Mouse (Mus musculus) urinary bladder, postnatal 14 days (tissue): ENCODE measurements around the gene Vwa1.

Experiments used
- DNase-seq: peaks from one replicate; pipeline ENCODE4 v3.0.0; 2021; ENCODE audit warnings: low spot score

The Vwa1 gene

DNA sequence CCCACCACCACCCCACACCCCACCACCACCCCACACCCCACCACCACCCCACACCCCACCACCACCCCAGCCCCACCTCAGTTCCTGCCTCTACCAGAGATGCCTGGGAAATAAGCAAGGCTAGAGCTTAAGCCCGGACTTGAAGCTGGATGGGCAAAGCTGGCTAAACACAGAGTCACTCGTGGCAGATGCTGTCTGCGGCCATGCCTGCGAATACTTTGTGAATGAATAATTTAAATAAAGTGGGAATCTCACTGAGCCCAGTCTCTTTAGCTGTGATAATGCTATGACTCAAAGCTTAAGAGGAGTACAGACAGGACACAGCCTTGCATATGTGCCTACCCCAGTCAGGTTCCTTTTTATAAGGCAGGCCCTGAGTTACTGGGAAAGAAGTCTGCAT lies 5.0 kb upstream of the Vwa1 start:
- DNase-seq, result no peak

DNA sequence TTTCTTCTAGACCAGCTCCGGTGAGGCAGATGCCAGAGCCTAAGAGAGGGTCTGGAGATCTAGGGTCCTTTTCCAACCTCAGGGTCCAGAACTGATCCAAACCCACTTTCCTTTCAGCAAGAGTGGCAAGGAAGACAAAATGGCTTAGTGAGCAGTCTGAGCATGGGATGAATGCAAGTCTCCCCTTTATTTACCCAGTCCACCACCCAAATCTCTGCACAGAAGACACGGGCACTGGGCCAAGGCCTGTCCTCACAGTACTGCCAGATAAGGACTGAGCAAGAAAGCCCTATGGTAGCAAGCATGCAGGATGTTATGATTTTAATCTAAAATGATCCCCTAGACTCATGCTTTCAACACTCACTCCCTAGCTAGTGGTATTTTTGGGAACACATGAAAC lies 3.3 kb upstream of the Vwa1 start:
- DNase-seq, result peak; percentile 40

DNA sequence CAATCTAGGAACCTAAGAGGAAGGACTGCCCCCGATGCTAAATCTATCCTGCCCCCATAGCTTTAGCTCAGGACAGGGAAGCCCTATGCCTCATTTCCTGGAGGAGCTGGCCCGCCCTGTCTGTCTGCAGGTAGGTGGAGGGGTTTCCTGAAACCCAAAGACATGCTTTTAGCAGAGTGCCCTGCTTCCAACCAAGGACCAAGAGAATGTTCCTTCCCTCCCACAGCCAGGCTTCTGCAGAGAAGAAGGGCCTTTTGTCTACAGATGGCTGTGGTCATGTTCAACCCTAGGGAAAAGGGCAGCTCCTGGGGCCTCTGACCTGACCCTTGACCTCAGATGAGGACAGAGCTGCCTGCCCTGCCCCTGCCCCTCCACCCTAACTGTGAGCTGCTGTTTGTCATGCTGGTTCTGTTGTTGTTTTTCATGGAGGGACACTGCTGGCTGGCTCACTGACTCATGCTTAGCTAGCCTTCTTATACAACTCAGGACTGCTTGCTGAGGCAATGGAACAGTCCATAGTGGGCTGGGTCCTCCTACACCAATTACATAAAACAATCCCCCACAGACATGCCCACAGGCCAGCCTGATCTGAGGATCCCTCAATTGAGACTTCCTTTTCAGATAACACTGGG lies 2.3 kb upstream of the Vwa1 start:
- DNase-seq, result no peak

DNA sequence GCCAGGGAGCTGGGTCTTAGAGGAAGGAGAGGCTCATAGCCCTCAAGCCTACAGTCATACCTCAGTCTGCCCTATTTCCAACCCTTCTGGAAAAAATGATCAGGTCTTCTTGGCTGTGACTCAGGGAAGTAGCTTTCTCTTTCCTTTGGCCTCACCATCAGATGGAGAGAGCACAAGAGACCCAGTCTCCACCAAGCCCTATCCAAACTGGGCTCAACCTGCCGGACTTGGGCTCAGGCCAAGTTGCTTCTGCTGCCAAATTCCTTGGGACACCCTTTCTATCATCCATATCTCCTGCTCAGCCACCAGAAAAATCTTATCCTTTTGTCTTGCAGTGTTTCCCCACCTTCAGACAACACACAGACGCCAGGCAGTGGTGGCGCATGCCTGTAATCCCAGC lies 1.4 kb upstream of the Vwa1 start:
- peak; percentile 66 for DNase-seq

DNA sequence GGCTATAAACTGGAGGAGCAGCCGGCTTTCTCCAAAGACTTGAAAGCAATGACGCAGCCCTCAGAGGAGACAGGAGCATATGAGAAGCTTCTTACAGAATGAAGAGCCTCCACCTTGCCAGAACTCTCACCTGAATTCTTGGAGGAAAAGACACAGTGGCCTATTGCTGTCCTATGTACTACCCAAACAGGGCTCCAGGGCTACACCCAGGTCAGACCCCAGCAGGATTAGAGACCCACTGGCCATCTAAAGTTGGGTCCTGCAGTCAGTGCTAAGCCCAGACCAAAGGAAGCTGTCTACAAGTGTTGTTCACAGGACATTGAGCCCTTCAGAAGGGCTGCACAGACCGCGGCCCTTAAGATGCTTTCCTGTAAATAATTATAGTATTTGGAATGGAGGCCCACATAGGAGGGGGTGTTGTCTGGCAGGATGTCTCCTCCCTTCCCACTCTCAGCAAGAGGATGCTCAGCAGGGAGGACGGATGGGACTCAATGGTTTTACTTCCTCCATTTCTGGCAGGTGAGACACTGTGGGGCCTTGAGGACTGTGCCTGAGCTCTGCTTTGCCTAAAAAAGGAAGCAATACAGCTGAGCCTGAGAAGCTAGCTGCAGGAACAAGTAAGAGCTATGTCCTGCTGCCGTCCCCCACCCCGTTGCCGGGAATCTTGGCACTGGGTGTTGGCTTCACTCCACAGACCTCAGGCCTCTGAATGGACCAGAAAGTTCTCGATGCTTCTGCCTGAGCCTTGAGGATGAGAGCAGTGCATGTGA lies 658 bp upstream of the Vwa1 start:
- peak; percentile 69 for DNase-seq

DNA sequence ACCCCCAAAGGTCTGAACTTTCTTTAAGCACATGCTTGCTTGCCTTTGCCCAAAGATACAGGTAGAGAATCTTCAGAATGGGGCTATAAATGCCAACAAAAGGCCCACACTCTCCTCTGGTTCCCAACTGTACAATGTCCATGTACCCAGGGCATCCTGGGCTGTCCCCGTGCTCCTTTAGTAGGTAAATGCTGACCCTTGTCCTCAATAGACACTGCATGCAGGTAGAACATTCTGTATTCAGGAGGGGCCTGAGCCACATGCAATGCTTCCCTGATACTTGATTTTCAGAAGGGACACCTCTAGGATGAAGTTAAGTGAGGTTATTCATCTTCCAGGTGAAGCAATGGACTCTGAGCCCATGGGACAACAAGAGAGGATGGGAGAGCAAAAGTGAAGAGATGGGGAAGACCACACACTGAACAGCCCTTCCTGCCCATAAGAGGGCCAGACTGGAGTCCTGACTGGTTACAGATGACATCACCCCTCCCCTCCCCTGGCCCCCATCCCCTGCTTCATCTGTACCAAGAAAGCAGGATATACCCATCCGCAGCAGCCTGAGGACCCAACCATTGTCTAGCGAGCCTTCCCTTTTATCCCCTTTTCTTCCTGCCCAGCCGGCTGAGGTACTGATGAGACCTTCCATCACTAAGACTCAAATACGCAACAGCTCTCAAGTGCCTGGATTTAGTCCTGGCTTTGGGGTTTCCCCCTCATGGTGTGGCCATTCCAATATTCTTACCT lies 991 bp downstream of the Vwa1 start:
- no peak for DNase-seq

DNA sequence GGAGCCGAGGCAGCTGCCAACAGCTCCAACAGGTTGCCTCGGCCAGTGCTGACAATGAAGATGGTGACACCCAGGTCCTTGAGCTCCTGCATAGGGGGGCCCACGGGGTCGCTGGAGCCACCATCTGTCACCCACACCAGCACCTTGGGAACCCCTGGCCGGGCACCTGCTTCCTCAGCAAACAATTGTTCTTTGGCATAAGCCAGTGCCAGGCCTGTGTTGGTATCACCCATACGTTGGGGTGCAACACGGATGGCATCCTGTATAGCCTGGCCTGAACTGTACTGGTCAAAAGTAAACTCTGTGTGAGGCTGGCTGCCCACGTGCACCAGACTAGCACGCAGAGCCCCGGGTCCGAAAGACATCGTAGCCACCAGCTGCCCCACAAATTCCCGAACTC lies 1.7 kb downstream of the Vwa1 start:
- no peak for DNase-seq

DNA sequence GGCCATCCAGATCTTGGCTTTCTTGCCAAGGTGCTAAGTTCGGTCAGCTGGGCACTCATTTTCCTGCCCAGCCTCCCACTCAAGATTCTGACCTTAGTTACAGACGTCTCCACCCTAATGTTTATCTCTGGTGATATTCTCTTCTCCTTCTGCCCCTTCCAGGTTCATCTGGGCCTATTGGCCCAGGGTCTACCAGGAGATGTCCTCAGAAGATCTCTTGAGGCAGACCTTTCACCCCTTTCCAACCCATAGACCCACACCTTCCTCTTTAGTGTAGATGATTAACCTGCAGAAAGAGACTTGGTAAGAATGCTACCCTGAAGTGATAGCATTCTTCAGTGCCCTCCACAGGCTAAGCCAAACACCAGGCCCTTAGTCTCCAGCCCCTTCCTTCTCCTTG lies 2.8 kb downstream of the Vwa1 start:
- no peak for DNase-seq

DNA sequence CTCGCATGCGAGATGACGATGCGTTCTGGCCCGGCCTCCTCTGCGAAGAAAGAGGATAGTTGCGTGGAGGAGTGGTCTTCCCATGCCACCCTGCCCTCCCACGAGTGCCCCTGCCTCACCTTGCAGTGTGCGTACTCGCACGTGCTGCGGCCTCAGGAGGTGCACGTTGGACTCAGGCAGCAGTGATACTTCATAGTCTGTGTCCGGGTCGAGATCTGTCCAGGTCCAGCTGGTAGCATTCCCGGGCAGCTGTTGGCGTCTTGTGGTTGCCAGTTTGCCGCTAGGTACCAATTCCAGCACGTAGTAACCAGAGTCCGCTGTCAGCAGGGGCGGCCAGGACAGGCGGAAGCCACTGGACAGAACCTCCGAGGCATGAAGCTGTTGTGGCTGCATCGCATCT lies 3.9 kb downstream of the Vwa1 start:
- DNase-seq, result no peak

DNA sequence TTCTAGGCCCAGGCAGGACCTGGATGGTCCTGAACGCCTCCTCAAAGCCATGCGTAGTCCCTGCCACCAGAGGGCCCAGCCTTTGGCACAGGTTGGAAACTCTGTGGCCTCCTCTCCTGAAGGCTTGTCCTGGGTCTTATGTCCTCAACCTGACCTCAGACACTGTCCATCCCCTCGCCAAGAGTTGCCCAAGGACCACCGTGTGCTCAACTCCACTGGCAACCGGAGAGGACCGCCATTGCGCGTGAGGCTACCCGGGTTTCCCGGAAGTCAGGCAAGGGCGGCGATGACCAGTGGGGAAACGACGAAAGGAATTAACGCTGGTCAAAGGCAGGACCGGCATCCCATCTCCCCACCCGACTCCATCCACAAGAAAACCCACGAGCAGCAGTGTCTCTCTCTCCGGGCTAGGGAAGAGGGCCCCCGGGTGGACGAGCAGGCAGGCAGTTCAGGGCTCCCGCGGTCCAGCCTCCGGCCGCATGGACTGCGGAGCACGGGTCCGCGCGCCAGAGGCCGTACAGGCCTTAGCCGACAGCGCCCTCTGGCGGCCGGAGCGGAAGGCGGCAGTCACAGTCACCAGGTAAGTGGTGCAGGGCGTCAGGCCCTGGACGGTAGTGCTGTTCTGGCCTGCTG lies 4.5 kb downstream of the Vwa1 start:
- DNase-seq, result peak; percentile 94

DNA sequence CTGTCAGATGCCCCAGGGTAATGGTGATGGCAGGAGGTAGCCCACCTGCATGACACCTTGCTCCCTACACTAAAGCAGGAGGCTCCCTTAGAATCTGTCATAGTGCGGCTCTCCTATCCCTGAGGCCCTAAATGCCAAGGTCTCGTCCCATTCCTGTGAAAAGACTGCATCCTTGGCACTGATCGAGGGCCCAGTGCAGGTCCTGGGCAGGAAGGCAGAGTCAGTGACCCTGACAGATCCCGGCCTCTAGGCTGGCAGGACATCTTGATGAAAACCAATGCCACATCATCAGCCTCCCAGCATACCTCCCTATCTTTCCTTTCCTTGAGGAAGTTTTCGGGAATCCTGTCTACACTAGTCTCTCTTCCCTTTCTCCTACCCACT lies 5.0 kb downstream of the Vwa1 start:
- no peak for DNase-seq

DNA sequence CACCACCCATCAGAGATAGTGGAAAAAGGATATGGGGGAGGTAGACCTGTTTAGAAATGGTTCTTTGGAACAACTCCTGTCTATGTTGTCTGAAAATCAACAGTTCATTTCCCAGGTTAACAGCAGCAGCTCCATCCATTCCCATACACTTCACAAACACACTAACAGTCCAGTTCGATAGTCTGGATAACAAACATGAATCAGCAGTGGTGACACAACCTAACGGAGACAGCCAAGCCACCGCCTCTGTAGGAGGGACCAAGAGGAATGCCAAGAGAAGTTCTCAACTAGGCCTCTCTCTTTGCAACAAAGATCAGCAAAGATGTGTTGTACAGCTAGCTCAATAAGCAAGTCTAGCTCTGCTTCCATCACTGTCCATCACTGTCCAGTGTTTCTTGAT lies 12.1 kb downstream of the Vwa1 start:
- DNase-seq, result no peak

DNA sequence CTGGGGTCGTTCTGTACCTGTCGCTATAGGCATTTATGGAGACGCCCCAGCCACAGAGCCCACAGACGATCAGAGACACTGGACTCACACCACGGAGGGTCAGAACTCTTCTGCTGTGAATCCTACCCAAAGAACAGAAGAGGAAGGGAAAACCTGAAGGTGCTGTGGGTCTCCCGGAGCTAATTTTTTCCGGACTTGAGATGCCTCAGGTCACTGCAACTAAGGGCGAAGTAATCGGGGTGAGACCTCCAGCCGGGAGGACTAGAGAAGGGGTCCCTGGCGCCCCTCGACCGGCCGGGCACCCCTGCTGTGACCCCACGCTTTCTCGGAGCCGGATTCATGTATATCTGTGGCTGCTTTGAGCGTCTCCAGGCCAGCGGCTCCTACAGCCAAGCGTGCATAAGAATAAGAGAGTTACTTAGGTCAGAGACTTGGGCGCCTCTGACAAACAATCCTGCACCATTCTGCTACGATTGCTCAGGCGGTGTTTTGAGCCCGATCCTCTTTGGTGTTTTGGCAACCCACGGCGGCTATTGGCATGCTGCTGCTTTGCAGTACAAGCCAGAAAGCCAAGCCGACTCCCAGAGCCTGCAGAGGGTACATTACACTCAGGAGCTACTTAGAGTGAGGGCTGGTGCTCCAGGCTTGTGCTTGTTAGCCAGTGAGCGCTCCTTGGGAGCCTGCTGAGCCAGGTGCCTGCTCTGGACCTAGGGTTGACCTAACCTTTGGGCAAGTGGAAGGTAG lies 13.0 kb downstream of the Vwa1 start:
- no peak for DNase-seq

DNA sequence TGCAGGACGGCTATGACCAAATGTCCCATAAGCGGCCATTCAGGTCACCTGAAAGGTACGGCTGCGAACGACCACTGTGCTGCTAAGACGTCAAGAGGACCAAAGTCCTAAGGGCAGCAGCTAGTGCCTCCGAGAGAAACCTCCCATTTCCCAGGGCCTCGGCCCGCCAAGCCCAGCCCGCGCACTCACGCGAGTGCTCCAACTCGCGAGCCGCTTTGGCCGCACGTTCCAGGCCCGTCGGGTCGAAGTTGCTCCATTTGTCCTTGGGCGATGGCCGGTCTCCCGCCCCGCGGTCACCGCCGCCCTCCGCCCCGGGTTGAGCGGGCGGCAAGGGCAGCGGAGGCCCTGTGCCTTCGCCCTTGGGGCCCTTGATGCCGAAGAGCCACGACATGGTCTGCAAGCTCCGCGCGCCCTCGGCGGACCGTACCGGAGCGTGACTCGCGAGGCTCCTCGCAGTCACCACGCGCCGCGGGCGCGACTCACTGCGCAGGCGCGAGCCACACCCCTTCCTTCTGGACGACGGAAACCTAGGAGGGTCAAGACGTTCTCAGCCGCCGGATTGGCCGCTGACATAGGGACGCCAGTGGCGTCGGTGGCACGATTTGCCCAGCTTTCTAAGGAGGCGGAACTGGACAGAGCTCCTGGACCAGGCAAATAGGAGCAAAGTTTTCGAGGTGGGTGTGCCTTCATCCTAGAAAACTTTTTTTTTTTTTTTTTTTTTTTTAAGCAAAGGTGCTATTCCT lies 13.7 kb downstream of the Vwa1 start, which contains the start of gene Atad3a:
Atad3a (minus strand) TSS at position 481 of the 743 bp plus-strand sequence.
- DNase-seq, result peak; percentile 97

DNA sequence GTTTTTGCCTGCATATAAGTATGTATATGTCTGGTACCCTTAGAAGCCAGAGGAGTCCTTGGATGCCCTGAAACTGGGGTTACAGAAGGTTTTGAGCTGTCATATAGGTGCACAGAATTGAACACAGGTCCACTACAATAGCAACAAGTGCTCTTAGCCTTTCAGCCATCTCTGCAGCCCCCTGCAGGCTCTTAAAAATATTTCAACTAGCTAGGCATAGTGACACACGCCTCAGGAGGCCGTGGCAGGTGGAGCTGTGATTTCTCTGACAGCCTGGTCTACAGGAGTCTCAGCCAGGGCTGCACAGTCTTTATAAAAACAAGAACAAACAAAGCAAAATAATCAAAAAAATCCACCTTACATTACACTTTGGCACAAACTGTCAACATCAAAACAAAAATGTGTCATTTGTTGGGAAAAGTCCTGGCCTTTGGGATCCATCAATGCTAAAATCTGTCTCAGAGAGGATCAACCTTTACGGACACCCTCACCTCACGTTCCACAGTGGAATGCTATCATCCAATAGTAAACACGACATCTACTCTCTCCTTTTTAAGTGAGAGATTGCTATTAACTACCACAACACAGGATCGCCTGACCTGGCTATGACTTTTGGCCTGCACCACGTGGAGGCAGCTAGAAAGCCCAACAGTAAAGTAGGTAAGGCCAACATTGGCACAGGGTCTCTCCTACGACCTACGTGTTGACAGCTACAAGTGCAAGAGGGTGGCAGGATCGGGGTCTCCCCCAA lies 14.5 kb downstream of the Vwa1 start:
- no peak for DNase-seq

DNA sequence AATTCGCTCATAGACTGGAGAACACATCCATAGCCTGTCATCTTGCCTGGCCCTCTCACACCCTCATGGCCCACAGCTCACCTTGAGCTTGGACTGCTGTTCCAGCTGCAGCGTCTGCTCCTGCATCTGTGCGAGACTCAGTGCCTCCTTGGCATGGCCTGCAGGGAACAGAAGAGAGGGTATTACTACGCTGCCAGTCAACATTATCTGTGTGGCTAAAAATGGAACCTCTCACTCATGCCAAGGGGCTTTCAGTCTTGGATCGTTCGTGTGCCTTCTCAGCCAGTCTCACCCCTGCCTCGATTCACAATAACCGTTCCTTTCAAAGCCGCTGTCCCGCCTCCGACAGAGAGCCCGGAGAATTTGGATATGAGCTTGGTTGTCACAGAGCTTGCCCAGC lies 17.5 kb downstream of the Vwa1 start:
- no peak for DNase-seq

DNA sequence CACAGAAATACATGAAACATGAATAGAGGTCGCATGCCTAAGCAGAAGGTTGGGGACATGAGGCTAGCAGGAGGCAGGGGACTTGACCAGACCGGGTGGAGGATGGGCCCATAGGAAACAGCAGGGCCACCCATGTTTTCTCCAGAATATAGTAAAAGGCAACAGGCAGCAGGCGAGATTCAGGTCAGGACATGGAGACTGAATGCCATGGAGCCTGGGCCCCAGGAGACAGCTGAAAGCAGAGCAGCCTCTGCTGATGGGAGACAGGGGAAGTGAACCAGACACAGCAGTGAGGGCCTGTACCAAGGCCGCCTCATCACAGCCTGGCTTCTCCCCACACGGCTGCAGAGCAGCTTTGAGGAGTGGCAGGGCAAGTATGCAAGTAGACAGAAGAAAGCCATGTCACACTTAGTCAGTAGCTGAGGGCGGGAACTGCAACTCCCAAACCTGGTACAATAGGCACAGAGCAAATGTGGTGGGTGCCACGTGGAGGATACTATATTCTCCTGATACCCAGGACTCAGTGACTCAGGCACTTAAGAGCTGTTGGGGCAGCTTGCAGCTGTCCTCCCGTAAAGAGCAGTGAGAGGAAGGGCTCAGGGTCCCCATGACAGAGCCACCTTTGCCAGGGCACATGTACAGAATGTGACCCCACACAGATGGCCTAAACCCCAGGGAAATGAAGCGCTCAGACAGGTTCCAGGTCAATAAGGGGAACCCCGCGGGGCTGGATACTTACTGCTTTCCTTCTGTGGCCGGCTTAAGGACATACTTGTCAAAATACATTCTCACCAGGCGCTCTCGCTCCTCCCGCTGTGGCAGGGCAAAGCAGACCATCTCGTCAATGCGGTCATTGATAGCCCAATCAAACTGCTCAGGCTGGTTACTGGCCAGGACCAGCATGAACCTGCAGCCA lies 27.7 kb downstream of the Vwa1 start:
- DNase-seq, result no peak

DNA sequence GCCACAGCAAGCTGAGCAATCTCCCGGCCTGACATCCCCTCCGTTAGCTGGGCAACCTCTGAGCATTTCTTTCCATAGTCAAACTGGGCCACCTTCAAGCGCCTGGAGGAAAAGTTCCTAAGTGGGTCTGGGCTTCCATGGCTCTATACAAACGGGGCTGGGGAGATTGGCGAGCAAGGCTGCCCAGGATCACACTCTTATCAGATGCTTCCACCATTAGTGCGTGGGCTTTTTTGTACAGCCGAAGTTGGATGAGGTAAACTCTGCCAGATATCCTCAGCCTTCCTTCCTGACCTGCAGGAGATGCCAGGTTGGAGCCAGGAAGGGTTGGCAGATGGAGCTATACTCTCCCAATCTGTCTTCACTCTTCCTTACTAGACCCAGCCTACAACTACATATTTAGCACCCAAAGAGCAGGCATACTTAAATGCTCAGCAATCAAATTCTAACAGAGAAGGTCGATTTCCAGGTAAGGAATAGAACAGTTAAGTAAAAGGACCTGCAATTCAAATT lies 28.4 kb downstream of the Vwa1 start:
- no peak for DNase-seq

DNA sequence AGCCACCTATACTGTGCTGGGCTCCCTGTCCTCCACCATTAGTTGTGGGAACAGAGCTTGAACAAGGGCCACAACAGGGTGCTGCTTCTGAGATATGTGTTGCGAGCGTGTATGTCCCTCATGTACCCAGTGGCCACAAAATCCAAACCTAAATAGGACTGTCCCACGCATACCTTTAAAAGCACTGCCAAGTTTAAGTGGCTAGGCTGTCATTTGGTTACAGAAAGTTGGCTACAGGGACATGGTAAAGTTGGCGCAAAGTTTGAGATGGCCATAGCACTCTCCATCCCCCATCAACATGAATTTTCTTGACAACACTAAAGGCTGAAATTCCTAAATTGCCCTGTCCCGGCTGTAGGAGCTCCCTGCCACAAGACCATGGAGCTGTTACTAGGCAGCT lies 29.4 kb downstream of the Vwa1 start:
- DNase-seq, result no peak
